Mouse (Mus musculus): ENCODE results near the gene Cilp2. TPM values are rescaled to one million over a fixed set of nuclear protein-coding genes. Genes with fewer than 3 reads are reported as not detected.

Gene Cilp2
- polyA plus RNA-seq, 1 experiment, result 0.07 TPM

DNA sequence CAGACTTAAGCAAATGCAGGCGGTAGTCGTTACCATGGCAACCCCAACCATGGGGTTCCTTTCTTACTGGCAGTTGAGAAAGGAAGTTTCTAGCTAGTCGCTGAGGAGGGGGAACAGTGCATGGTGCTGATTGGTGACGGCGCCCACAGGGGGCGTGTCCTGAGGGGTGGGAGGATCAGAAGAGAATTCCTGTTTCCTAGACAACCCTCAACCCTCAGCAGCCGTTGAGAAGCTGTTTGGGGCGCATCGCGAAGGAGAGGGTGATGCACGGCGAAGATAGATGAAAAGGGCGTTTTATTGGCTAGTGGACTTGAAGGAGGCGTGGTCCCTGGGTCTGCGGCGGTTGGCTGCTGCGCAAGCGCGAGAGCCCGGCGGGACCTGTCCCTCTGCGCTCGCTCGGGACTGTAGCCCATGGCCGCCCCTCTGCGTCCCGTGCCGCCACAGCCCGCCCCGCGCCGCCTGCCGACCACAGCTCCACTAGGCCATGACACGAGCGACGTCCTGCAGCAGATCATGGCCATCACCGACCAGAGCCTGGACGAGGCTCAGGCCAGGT lies 55.1 kb downstream of the Cilp2 start, which contains the start of gene Pbx4:
Gene Pbx4, plus strand, starts transcription at position 194 of the 556 bp plus-strand sequence.
- under 1% methylated on average over 38 of the region's 38 CpGs for WGBS

More for the DNA sequence above, 55.1 kb downstream of the Cilp2 start, which contains the start of gene Pbx4:
- DNase-seq (ENCODE audit: low read depth, low spot score), result no peak

Other genes starting within 250 kb of the Cilp2 start
- 0.38 and 0.43 TPM in 2 replicates for gene Zfp964, start 233.2 kb downstream of the Cilp2 start, polyA plus RNA-seq (2012; rRNA removed)
- gene Zfp869, start 177.0 kb downstream of the Cilp2 start, polyA plus RNA-seq (2012; rRNA removed), result 3.0 and 3.9 TPM in 2 replicates
- gene Zfp963, start 137.7 kb downstream of the Cilp2 start, polyA plus RNA-seq (2012; rRNA removed), result 1.4 and 2.5 TPM in 2 replicates
- gene Gm20422, start 112.8 kb downstream of the Cilp2 start, polyA plus RNA-seq (2012; rRNA removed), result 1.2 TPM in 1 of 2 replicates, not detected in the other
- 69.2 and 102 TPM in 2 replicates for gene Atp13a1, start 96.5 kb downstream of the Cilp2 start, polyA plus RNA-seq (2012; rRNA removed)
- gene Zfp866, start 96.5 kb downstream of the Cilp2 start, polyA plus RNA-seq (2012; rRNA removed), result 6.0 and 8.5 TPM in 2 replicates
- 31.3 and 46.0 TPM in 2 replicates for gene Gmip, start 79.0 kb downstream of the Cilp2 start, polyA plus RNA-seq (2012; rRNA removed)
- gene Lpar2, start 65.3 kb downstream of the Cilp2 start, polyA plus RNA-seq (2012; rRNA removed), result 1.1 and 2.0 TPM in 2 replicates
- 3.3 and 6.5 TPM in 2 replicates for gene Pbx4, start 55.2 kb downstream of the Cilp2 start, polyA plus RNA-seq (2012; rRNA removed)
- 0.64 and 0.66 TPM in 2 replicates for gene Tssk6, start 14.5 kb upstream of the Cilp2 start, polyA plus RNA-seq (2012; rRNA removed)
- gene Ndufa13, start 14.9 kb upstream of the Cilp2 start, polyA plus RNA-seq (2012; rRNA removed), result 111 and 119 TPM in 2 replicates
- gene Yjefn3, start 15.0 kb upstream of the Cilp2 start, polyA plus RNA-seq (2012; rRNA removed), result 1.1 and 1.8 TPM in 2 replicates
- gene Gatad2a, start 108.7 kb upstream of the Cilp2 start, polyA plus RNA-seq (2012; rRNA removed), result 45.2 and 73.1 TPM in 2 replicates
- gene Mau2, start 155.0 kb upstream of the Cilp2 start, polyA plus RNA-seq (2012; rRNA removed), result 52.0 and 84.9 TPM in 2 replicates
- 10.8 and 11.1 TPM in 2 replicates for gene Sugp1, start 155.1 kb upstream of the Cilp2 start, polyA plus RNA-seq (2012; rRNA removed)
- 458 and 745 TPM in 2 replicates for gene Tm6sf2, start 185.2 kb upstream of the Cilp2 start, polyA plus RNA-seq (2012; rRNA removed)
- 0.42 and 0.70 TPM in 2 replicates for gene Hapln4, start 195.8 kb upstream of the Cilp2 start, polyA plus RNA-seq (2012; rRNA removed)
- gene Ncan, start 233.2 kb upstream of the Cilp2 start, polyA plus RNA-seq (2012; rRNA removed), result 0.06 and 0.10 TPM in 2 replicates
- gene Nr2c2ap, start 243.6 kb upstream of the Cilp2 start, polyA plus RNA-seq (2012; rRNA removed), result 23.2 and 25.3 TPM in 2 replicates

Measured in large intestine, adult 2 months (tissue).